Mouse (Mus musculus) forebrain, embryonic 13.5 days (tissue): Measurements from ENCODE around the gene Ncf2. TPM values are rescaled to one million over a fixed set of nuclear protein-coding genes. Genes with fewer than 3 reads are reported as not detected.
"Not testable (repeated sequence)": the region's sequence is repeated elsewhere in the genome, so short reads cannot be mapped to it uniquely, and the experiment has no call there.

Experiments
- ATAC-seq: fragments of 200-750 bp; cut with Nextera tagmentation; 2 replicates; pipeline ENCODE4 v1.8.0; 2017
- H3K27ac ChIP-seq: fragments of 300-500 bp; sonication (generic); 2 replicates; pipeline ENCODE4 v1.5.1; 2015; ENCODE audit warnings: inconsistent platforms, mild to moderate bottlenecking, moderate library complexity
- H3K27me3 ChIP-seq: fragments of 300-500 bp; sonication (generic); 2 replicates; pipeline ENCODE4 v1.6.1; 2015; ENCODE audit warnings: mild to moderate bottlenecking, inconsistent platforms
- H3K36me3 ChIP-seq: fragments of 300-500 bp; sonication (generic); 2 replicates; pipeline ENCODE4 v1.6.1; 2015; ENCODE audit warnings: mild to moderate bottlenecking, inconsistent platforms; ENCODE audit not compliant: poor library complexity, severe bottlenecking
- H3K4me1 ChIP-seq: fragments of 300-500 bp; sonication (generic); 2 replicates; pipeline ENCODE4 v1.6.1; 2015; ENCODE audit warnings: inconsistent platforms
- H3K4me2 ChIP-seq: fragments of 300-500 bp; sonication (generic); 2 replicates; pipeline ENCODE4 v1.6.1; 2015; ENCODE audit warnings: inconsistent platforms, mild to moderate bottlenecking, moderate library complexity
- H3K4me3 ChIP-seq: fragments of 300-500 bp; sonication (generic); 2 replicates; pipeline ENCODE4 v1.5.1; 2015; ENCODE audit warnings: mild to moderate bottlenecking, inconsistent platforms
- H3K9ac ChIP-seq: fragments of 300-500 bp; sonication (generic); 2 replicates; pipeline ENCODE4 v1.6.1; 2015; ENCODE audit warnings: mild to moderate bottlenecking, inconsistent platforms
- H3K9me3 ChIP-seq: fragments of 300-500 bp; sonication (generic); replicated peaks from 2 replicates; pipeline ENCODE4 v1.6.1; 2016; ENCODE audit warnings: inconsistent platforms
- WGBS: fragments of 180-500 bp; shearing (Covaris S2); methylation state at CpG from one replicate; pipeline ENCODE4 v1.1.7; 2015; 5-methylcytosine and 5-hydroxymethylcytosine counted together
- polyA plus RNA-seq: library from polyadenylated mRNA; unstranded; fragments of >200 nt; fragmentation: Nextera tagmentation; extraction: Ambion mirVana; gene quantifications from 2 replicates; pipeline ENCODE4 v1.2.1, GENCODE M21; 2015

The Ncf2 gene
- polyA plus RNA-seq, result 1.9 and 2.3 TPM in 2 replicates

GRCm38 (mm10) chr1:152799897-152800296 lies at the start of gene Ncf2:
Gene Ncf2, plus strand, starts transcription at chr1:152800194.
- Histone ChIP-seq H3K9me3 (no peaks in the 10 kb centered on the region), H3K27me3 (no peaks in the 10 kb centered on the region), H3K36me3 (no peaks in the 10 kb centered on the region), H3K27ac (no peak within 1 kb of the TSS), H3K4me1 (no peaks in the 10 kb centered on the region), H3K4me2 (no peak within 1 kb of the TSS), H3K4me3 (no peak within 1 kb of the TSS), H3K9ac (no peak within 1 kb of the TSS)
- peak; percentile 78 for ATAC-seq
- 8% methylated on average over 2 of the region's 2 CpGs for WGBS

DNA sequence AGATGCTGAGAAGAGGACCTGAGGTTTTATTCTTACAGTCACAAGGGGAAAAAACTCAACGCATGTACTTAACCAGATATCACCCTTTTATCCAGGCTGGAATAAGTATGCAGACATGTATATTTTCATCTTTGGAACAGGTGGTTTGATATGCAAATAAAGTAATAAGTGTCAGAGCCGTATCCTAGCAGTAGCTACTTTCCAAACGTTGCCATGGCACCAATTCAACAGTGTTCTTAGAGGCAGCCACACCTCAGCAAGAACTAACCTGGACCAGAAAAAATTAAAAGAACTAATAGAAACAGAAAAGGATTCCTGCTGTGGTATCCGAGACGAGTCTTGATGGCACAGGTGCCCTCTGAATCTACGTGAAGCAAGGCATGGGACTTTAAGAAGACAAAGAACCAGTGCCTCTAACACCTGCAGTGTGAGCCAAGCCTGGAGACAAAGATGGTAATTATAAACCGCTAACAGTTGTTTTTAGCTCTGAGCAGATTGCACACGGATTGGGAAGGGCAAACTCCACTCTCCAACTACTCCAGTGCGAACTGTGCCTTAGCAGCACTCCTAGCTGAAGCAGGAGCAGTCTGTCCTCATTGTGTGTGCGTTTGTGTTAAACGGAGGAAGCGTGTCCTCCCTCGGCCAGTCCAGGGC lies 49.6 kb upstream of the Ncf2 start, which contains the start of gene Apobec4:
Apobec4 (plus strand) TSS at position 240 of the 654 bp plus-strand sequence.
- H3K27ac ChIP-seq, result peak within 1 kb of the TSS; percentile 55; the same call in 1 of the 2 replicates
- no peaks in the 10 kb centered on the region for H3K27me3 ChIP-seq
- peak; percentile 76 for ATAC-seq

DNA sequence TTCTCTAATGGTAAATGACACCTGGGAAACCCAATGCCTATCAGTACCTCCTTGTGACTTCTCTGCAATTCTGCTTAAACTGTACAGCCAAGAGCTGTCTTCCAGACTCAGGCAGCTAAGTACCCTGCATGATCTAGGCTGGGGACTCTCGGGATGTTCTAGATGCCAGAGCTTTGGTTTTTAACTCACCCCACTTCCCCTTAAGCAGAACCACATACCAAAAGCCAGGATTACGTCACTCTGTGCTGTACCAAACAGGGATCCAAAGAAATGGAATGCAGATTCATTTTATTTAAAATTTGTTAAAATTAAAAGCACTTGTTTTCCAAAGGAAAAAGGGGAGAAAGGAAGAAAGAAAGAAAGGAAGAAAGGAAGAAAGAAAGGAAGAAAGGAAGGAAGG lies 38.2 kb upstream of the Ncf2 start:
- H3K4me3 ChIP-seq, result no peak overlapping the region
- peaks cover 12% of the 10 kb centered on the region for H3K4me1 ChIP-seq
- H3K27me3 ChIP-seq, result no peaks in the 10 kb centered on the region
- WGBS, result 86% methylated on average over 2 of the region's 2 CpGs
- ATAC-seq, result no peak
- H3K9me3 ChIP-seq, result no peaks in the 10 kb centered on the region
- H3K27ac ChIP-seq, result no peak overlapping the region
- no peak overlapping the region for H3K9ac ChIP-seq
- H3K4me2 ChIP-seq, result no peak overlapping the region
- H3K36me3 ChIP-seq, result no peaks in the 10 kb centered on the region

More for the DNA sequence above, 49.6 kb upstream of the Ncf2 start, which contains the start of gene Apobec4:
- Histone ChIP-seq H3K9ac (no peak within 1 kb of the TSS), H3K36me3 (no peaks in the 10 kb centered on the region), H3K4me3 (no peak within 1 kb of the TSS), H3K4me1 (peaks cover 13% of the 10 kb centered on the region), H3K9me3 (no peaks in the 10 kb centered on the region), H3K4me2 (peak within 1 kb of the TSS; percentile 13; the same call in 1 of the 2 replicates)
- WGBS, result 43% methylated on average over 13 of the region's 13 CpGs

GRCm38 (mm10) chr1:152766032-152766772 lies 33.8 kb upstream of the Ncf2 start, which contains the start of the genes Rgl1 and Arpc5:
Gene Rgl1, minus strand, starts transcription at chr1:152766351.
Gene Arpc5, plus strand, starts transcription at chr1:152766542.
- H3K36me3 ChIP-seq, result peaks cover 18% of the 10 kb centered on the region
- WGBS, result under 1% methylated on average over 69 of the region's 86 CpGs
- H3K4me3 ChIP-seq, result peak within 1 kb of the TSS; percentile 92
- peak within 1 kb of the TSS; percentile 79 for H3K27ac ChIP-seq
- peak within 1 kb of the TSS; percentile 80 for H3K4me2 ChIP-seq
- H3K9ac ChIP-seq, result peak within 1 kb of the TSS; percentile 95
- peak; percentile 97 for ATAC-seq
- H3K4me1 ChIP-seq, result peaks cover 21% of the 10 kb centered on the region
- no peaks in the 10 kb centered on the region for H3K9me3 ChIP-seq
- H3K27me3 ChIP-seq, result no peaks in the 10 kb centered on the region

DNA sequence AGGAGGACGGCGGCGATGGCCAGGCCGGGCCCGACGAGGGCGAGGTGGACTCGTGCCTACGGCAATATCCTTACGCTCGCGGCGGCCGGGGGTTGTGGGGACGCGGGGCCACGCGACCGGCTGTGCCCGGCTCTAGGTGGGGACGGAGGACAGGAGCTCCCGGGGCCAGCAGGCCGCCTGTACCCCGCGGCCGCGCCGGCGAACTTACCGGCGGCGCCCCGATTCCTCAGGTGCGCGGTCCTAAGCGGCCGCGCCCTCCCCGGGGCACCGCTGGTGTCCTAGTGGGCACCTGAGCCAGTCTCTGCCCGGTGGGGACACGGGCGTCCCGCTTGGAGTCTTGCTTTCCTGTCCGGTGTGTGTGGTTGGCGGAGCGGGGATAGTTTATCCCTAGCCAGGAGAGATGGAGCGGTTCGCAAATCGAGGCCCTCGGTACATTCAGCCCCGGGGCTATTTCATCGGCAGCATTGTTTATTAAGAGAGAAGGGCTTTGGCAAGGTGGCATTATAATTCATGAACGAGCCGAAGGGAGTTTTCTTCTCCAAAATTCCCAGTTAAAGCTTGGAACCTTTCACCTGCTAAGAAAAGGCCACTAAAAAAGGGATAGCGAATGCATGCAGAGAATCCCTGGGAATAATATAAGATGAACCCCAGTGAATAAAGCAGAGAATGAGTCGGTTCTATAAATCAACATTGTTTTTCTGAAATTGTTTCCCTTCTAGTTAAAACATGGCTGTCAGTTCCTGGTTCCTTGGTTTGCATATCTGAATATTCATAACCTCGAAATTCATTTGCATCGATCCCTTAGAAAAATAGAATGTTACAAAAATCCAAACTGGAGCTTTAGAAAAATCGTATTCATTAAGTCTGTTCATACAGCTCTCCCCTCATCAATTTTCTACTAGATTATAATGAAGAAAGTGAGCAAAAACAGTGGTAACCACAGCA lies 32.9 kb upstream of the Ncf2 start:
- peaks cover 27% of the 10 kb centered on the region for H3K36me3 ChIP-seq
- H3K9me3 ChIP-seq, result no peaks in the 10 kb centered on the region
- peaks cover 21% of the 10 kb centered on the region for H3K4me1 ChIP-seq
- H3K9ac ChIP-seq, result peak overlapping the region; percentile 95
- H3K4me3 ChIP-seq, result peak overlapping the region; percentile 92
- ATAC-seq, result peak; percentile 70; the same call in 1 of the 2 replicates
- H3K27ac ChIP-seq, result peak overlapping the region; percentile 79
- under 1% methylated on average over 60 of the region's 60 CpGs for WGBS
- no peaks in the 10 kb centered on the region for H3K27me3 ChIP-seq
- H3K4me2 ChIP-seq, result peak overlapping the region; percentile 80

GRCm38 (mm10) chr1:152767749-152768488 lies 32.1 kb upstream of the Ncf2 start:
- peak overlapping the region; percentile 95; the same call in 1 of the 2 replicates for H3K9ac ChIP-seq
- peaks cover 21% of the 10 kb centered on the region for H3K4me1 ChIP-seq
- H3K4me3 ChIP-seq, result peak overlapping the region; percentile 92
- no peak overlapping the region for H3K27ac ChIP-seq
- 6% methylated on average over 5 of the region's 5 CpGs for WGBS
- peaks cover 36% of the 10 kb centered on the region for H3K36me3 ChIP-seq
- H3K9me3 ChIP-seq, result no peaks in the 10 kb centered on the region
- ATAC-seq, result peak; percentile 14; the same call in 1 of the 2 replicates
- peak overlapping the region; percentile 80 for H3K4me2 ChIP-seq
- H3K27me3 ChIP-seq, result no peaks in the 10 kb centered on the region

DNA sequence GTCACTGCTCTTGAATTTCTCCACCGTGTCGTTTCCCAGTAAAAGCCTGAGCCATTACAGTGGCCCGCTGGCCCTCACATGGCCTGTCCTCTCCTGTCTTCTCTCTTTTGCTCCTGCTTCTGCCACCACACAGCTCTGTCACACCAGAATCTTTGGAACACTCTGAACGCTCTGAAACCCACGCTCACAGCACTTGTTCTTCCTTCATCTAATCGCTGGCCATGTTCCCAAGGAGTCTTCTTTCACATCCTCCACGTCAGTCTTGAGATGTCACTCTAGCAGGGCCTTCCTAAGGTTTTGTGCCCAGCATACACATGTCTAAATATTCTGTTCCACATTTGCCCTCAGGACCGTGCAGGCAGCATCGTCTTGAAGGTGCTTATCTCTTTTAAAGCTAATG lies 29.0 kb upstream of the Ncf2 start:
- Histone ChIP-seq H3K4me3 (no peak overlapping the region), H3K36me3 (peaks cover 64% of the 10 kb centered on the region), H3K27ac (no peak overlapping the region), H3K9me3 (no peaks in the 10 kb centered on the region), H3K27me3 (no peaks in the 10 kb centered on the region), H3K4me2 (no peak overlapping the region), H3K4me1 (0 out of 2 replicates have a peak, but pooled peaks cover 9% of the 10 kb centered on the region), H3K9ac (no peak overlapping the region)
- no peak for ATAC-seq
- 91% methylated on average over 9 of the region's 9 CpGs for WGBS

DNA sequence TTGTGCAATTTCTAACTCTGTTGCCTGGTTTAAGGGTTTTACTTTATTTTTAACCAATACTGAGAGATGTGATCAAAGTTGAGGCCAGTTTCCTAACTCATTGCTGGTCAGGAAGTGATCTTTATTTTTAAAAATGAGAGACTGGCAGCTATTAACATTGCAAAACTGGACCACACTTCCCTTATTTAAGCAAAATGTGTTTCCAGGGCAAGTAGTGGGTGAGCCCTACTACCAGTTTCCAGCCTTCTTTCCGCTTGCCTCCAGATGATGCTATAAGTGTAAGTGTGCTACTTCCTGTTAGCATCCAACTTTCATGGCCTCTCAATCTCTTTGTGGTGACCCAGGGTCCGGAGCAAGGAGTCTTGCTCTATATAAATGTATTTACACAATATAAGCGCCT lies 25.4 kb upstream of the Ncf2 start:
- H3K27me3 ChIP-seq, H3K27ac ChIP-seq, H3K9me3 ChIP-seq, H3K9ac ChIP-seq, H3K4me1 ChIP-seq, H3K4me3 ChIP-seq, H3K4me2 ChIP-seq, ATAC-seq: not testable (repeated sequence)
- 98% methylated on average over 3 of the region's 3 CpGs for WGBS
- H3K36me3 ChIP-seq, result peaks cover 64% of the 10 kb centered on the region

DNA sequence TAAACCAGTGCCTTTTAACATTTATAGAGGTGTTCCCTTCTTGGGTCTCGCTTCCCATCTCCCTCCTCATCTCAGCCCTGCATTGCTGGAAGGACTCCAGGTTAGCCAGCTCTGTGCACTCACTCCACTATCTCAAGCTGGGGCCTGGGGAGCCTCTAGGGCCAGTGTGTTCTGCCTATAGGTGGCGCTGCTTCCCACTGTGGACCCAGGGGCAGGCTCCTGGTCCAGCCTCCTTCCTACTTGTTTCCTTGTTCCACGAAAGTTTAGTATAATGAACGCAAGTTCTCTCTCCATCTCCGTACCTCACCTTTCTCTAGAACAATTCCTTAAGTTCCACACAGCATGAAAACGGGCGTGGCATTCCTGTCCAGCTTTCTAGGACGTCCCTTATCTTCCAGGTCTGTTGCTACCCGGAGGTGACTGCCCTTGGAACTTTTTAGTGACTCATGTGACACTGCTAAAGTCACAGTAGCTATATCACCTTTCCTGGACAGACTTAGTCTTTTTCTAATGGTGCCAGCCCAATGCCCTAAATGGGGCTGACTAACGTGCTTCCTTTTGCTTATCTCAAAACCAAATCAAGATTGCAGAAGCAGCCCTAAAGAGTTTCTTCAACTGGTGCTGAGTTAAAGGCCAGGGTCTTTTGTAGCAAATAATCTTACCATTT lies 20.8 kb upstream of the Ncf2 start:
- peak; percentile 75; the same call in 1 of the 2 replicates for ATAC-seq
- H3K4me1 ChIP-seq, result no peaks in the 10 kb centered on the region

GRCm38 (mm10) chr1:152784620-152785019 lies 15.4 kb upstream of the Ncf2 start:
- no peaks in the 10 kb centered on the region for H3K36me3 ChIP-seq
- H3K4me3 ChIP-seq, result no peak overlapping the region
- no peaks in the 10 kb centered on the region for H3K9me3 ChIP-seq
- H3K9ac ChIP-seq, result no peak overlapping the region
- H3K27ac ChIP-seq, result no peak overlapping the region
- H3K4me2 ChIP-seq, result no peak overlapping the region
- ATAC-seq, result no peak
- H3K27me3 ChIP-seq, result no peaks in the 10 kb centered on the region
- H3K4me1 ChIP-seq, result no peaks in the 10 kb centered on the region
- 98% methylated on average over 8 of the region's 8 CpGs for WGBS

More for the DNA sequence above, 20.8 kb upstream of the Ncf2 start:
- Histone ChIP-seq H3K4me3 (no peak overlapping the region), H3K9ac (no peak overlapping the region), H3K4me2 (no peak overlapping the region), H3K27me3 (no peaks in the 10 kb centered on the region), H3K36me3 (peaks cover 25% of the 10 kb centered on the region), H3K9me3 (no peaks in the 10 kb centered on the region), H3K27ac (no peak overlapping the region)
- WGBS, result 41% methylated on average over 10 of the region's 10 CpGs
